Mouse (Mus musculus) megakaryocyte, embryonic 14.5 days (primary cell): ENCODE measurements around the gene Tshz2.
"Not testable (repeated sequence)": the region's sequence is repeated elsewhere in the genome, so short reads cannot be mapped to it uniquely, and the experiment has no call there.

Experiments used
- FLI1 ChIP-seq: IDR thresholded peaks from 2 replicates; pipeline ENCODE4 v1.6.1; 2012; ENCODE audit warnings: low read length, inconsistent platforms, mixed read lengths
- GATA1 ChIP-seq: IDR thresholded peaks from 3 replicates; pipeline ENCODE4 v1.6.1; 2012; ENCODE audit warnings: mixed read lengths, low read length, inconsistent platforms, borderline replicate concordance

- TF ChIP-seq GATA1, FLI1: not testable (repeated sequence)
Observed at GRCm38 (mm10) chr2:169857041-169857440, 224.2 kb downstream of the Tshz2 start.
